In the genomic region with DNA sequence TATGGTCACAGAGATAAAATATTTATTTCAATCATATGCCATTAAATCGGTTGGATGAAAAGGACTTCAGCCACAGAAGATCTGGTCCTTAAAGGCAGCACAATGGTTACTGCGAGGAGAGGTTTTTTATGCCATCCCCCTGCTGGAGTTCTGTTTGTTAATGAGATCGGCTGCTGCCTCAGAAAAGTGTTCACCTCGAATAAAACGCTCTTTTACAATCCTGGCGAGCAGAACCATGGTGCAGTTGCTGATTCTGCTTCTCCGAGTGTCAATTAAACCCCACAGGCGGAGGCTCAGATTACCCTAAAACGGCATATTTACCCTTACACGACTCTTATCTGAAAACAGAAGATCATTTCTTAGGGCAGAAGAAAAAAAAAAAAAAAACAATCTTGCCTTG, we compare ENCODE assay signal across 15 mouse cellular contexts.
A peak's percentile ranks its signal among the peaks of the same experiment; 100 is the strongest.
DNase-seq lines count a peak whose midpoint lies in the region; ATAC-seq and TF ChIP-seq lines count a peak whose summit lies in the region.
"Had no signal": no experiment of that assay in that cellular context is flagged by ENCODE, and none has a peak within 500 bp of the region (broad histone marks: within the 10 kb centered on the region; RNA-seq: fewer than 3 reads in every experiment).

No protein-coding gene starts in this region.

- peaks cover 22% of the 10 kb centered on the region for H3K4me1 ChIP-seq in heart, embryonic 11.5 days (ENCODE audit: control insufficient read depth, insufficient read depth, low read length)
- H3K4me1 ChIP-seq in heart, adult 2 months (ENCODE audit: control insufficient read depth, insufficient read depth, low read length) = peaks cover 1% of the 10 kb centered on the region; the same call in 1 of the 2 replicates
- H3K4me1 ChIP-seq in neural tube, embryonic 12.5 days = peaks cover 24% of the 10 kb centered on the region
- H3K4me1 ChIP-seq in limb, embryonic 12.5 days (replicated peaks) = peaks cover 43% of the 10 kb centered on the region
- H3K4me1 ChIP-seq: megakaryocyte, embryonic 14.5 days had no signal

- no peaks in the 10 kb centered on the region for H3K36me3 ChIP-seq in heart, embryonic 11.5 days (ENCODE audit: control insufficient read depth, insufficient read depth, low read length)
- H3K36me3 ChIP-seq in heart, adult 2 months (ENCODE audit: control insufficient read depth, insufficient read depth, low read length) = no peaks in the 10 kb centered on the region
- no peaks in the 10 kb centered on the region for H3K36me3 ChIP-seq in neural tube, embryonic 12.5 days
- no peaks in the 10 kb centered on the region for H3K36me3 ChIP-seq in limb, embryonic 12.5 days

- H3K27ac ChIP-seq in heart, embryonic 11.5 days (ENCODE audit: low read depth, low read length) = no peak overlapping the region
- no peak overlapping the region for H3K27ac ChIP-seq in heart, adult 2 months
- no peak overlapping the region for H3K27ac ChIP-seq in neural tube, embryonic 12.5 days
- no peak overlapping the region for H3K27ac ChIP-seq in limb, embryonic 12.5 days

- no peak for TF ChIP-seq EP300 in heart, adult 2 months (IDR thresholded peaks at IDR 0.05; ENCODE audit: insufficient read depth, low read depth, low read length)

- intact Hi-C loops in heart, adult 2 months (cut with DNase I) = no loop called here

- ATAC-seq in heart, embryonic 11.5 days (replicated peaks; ENCODE audit: insufficient number of reproducible peaks, low FRiP score, low TSS enrichment) = no peak
- no peak for ATAC-seq in neural tube, embryonic 12.5 days (ENCODE audit: low FRiP score, low read depth)
- ATAC-seq in limb, embryonic 12.5 days (ENCODE audit: insufficient number of reproducible peaks, insufficient read depth, low FRiP score, low TSS enrichment, low read depth) = no peak
- ATAC-seq: activated CD4-positive, CD25-positive, alpha-beta regulatory T cell, adult 4 months; CD4-positive, CD25-positive, alpha-beta regulatory T cell, adult 4 months had no signal

- no peak for TF ChIP-seq CTCF in heart, adult 2 months (IDR thresholded peaks at IDR 0.05)

- DNase-seq in heart, adult 2 months = no peak
- no peak for DNase-seq in neural tube, embryonic 10.5 days (ENCODE audit: extremely low spot score, low spot score)
- DNase-seq in left cerebral cortex, adult 18-20 months (ENCODE audit: low spot score in 2 of 2) = no peak
- no peak for DNase-seq in spleen, adult 12 weeks (ENCODE audit: low spot score)
- DNase-seq: cerebellum, adult 11 months; gastrocnemius, postnatal 25 days; kidney, postnatal 10 days; left cerebral cortex, postnatal 4 days; thymus, postnatal 25 days had no signal

- no peaks in the 10 kb centered on the region for H3K27me3 ChIP-seq in heart, embryonic 11.5 days (ENCODE audit: control insufficient read depth, insufficient read depth, low read length)
- no peaks in the 10 kb centered on the region for H3K27me3 ChIP-seq in heart, adult 2 months (ENCODE audit: control insufficient read depth, insufficient read depth, low read length)
- no peaks in the 10 kb centered on the region for H3K27me3 ChIP-seq in neural tube, embryonic 12.5 days (replicated peaks)
- no peaks in the 10 kb centered on the region for H3K27me3 ChIP-seq in limb, embryonic 12.5 days
- H3K27me3 ChIP-seq: megakaryocyte, embryonic 14.5 days had no signal

- H3K79me2 ChIP-seq in heart, adult 2 months (replicated peaks; ENCODE audit: control insufficient read depth, insufficient read depth, low read length) = no peaks in the 10 kb centered on the region

- no peak for TF ChIP-seq POLR2A in heart, adult 2 months (IDR thresholded peaks at IDR 0.05; ENCODE audit: insufficient read depth, low read depth, low read length)

- H3K4me2 ChIP-seq in heart, embryonic 11.5 days = peak overlapping the region; percentile 9; the same call in 1 of the 2 replicates
- peak overlapping the region; percentile 28; the same call in 1 of the 2 replicates for H3K4me2 ChIP-seq in neural tube, embryonic 12.5 days (replicated peaks)
- peak overlapping the region; percentile 32 for H3K4me2 ChIP-seq in limb, embryonic 12.5 days

- 29% methylated on average over 10 of the region's 10 CpGs for WGBS in heart, embryonic 11.5 days (ENCODE audit: insufficient replicate concordance)
- WGBS in heart, adult 2 months = 50% methylated on average over 10 of the region's 10 CpGs
- 7% methylated on average over 10 of the region's 10 CpGs for WGBS in neural tube, embryonic 12.5 days
- WGBS in limb, embryonic 12.5 days = 9% methylated on average over 10 of the region's 10 CpGs

- H3K9me3 ChIP-seq in heart, embryonic 11.5 days (replicated peaks; ENCODE audit: control insufficient read depth, low read length) = no peaks in the 10 kb centered on the region
- no peaks in the 10 kb centered on the region for H3K9me3 ChIP-seq in neural tube, embryonic 12.5 days
- H3K9me3 ChIP-seq in limb, embryonic 12.5 days = 0 out of 2 replicates have a peak, but pooled peaks cover 4% of the 10 kb centered on the region

- no peak overlapping the region for H3K9ac ChIP-seq in heart, embryonic 11.5 days (ENCODE audit: low read depth, low read length)
- no peak overlapping the region for H3K9ac ChIP-seq in heart, adult 2 months (ENCODE audit: low read depth, low read length)
- H3K9ac ChIP-seq in neural tube, embryonic 12.5 days = no peak overlapping the region
- H3K9ac ChIP-seq in limb, embryonic 12.5 days (replicated peaks) = no peak overlapping the region

- no peak overlapping the region for H3K4me3 ChIP-seq in heart, embryonic 11.5 days (ENCODE audit: low read depth, low read length)
- H3K4me3 ChIP-seq in heart, adult 2 months = no peak overlapping the region
- no peak overlapping the region for H3K4me3 ChIP-seq in neural tube, embryonic 12.5 days
- no peak overlapping the region for H3K4me3 ChIP-seq in limb, embryonic 12.5 days (replicated peaks)
- H3K4me3 ChIP-seq: megakaryocyte, embryonic 14.5 days had no signal
